Mouse (Mus musculus) kidney, embryonic 15.5 days (tissue): ENCODE measurements around the gene Elk3. TPM values are rescaled to one million over a fixed set of nuclear protein-coding genes. Genes with fewer than 3 reads are reported as not detected.
A peak's percentile ranks its signal among the peaks of the same experiment; 100 is the strongest.

Experiments used
- ATAC-seq: fragments of 200-750 bp; cut with Nextera tagmentation; replicated peaks from 2 replicates; pipeline ENCODE4 v1.8.0; 2017; ENCODE audit warnings: moderate TSS enrichment; ENCODE audit not compliant: low FRiP score
- H3K27ac ChIP-seq: fragments of 300-500 bp; sonication (generic); 2 replicates; pipeline ENCODE4 v1.5.1; 2015; ENCODE audit warnings: mild to moderate bottlenecking, inconsistent platforms
- H3K27me3 ChIP-seq: fragments of 300-500 bp; sonication (generic); 2 replicates; pipeline ENCODE4 v1.6.1; 2015; ENCODE audit warnings: inconsistent platforms
- H3K36me3 ChIP-seq: fragments of 300-500 bp; sonication (generic); 2 replicates; pipeline ENCODE4 v1.6.1; 2015; ENCODE audit warnings: inconsistent platforms
- H3K4me1 ChIP-seq: fragments of 300-500 bp; sonication (generic); 2 replicates; pipeline ENCODE4 v1.6.1; 2015; ENCODE audit warnings: inconsistent platforms
- H3K4me2 ChIP-seq: fragments of 300-500 bp; sonication (generic); 2 replicates; pipeline ENCODE4 v1.6.1; 2015; ENCODE audit warnings: moderate library complexity, mild to moderate bottlenecking, inconsistent platforms
- H3K4me3 ChIP-seq: fragments of 300-500 bp; sonication (generic); replicated peaks from 2 replicates; pipeline ENCODE4 v1.5.1; 2015; ENCODE audit warnings: mild to moderate bottlenecking, inconsistent platforms
- H3K9ac ChIP-seq: fragments of 300-500 bp; sonication (generic); 2 replicates; pipeline ENCODE4 v1.6.1; 2015; ENCODE audit warnings: mild to moderate bottlenecking, inconsistent platforms
- H3K9me3 ChIP-seq: fragments of 300-500 bp; sonication (generic); replicated peaks from 2 replicates; pipeline ENCODE4 v1.6.1; 2016; ENCODE audit warnings: inconsistent platforms
- WGBS: fragments of 180-500 bp; shearing (Covaris S2); methylation state at CpG from one replicate; pipeline ENCODE4 v1.1.7; 2015; ENCODE audit warnings: mixed read lengths; 5-methylcytosine and 5-hydroxymethylcytosine counted together
- polyA plus RNA-seq: library from polyadenylated mRNA; unstranded; fragments of >200 nt; fragmentation: Nextera tagmentation; extraction: Ambion mirVana; gene quantifications from 2 replicates; pipeline ENCODE4 v1.2.1, GENCODE M21; 2015

Gene Elk3
- polyA plus RNA-seq, 1 experiment from 2014 or later = 41.9 TPM

GRCm38 (mm10) chr10:93327187-93327586, 16.3 kb upstream of the Elk3 start:
- no peak overlapping the region for H3K9ac ChIP-seq
- H3K4me2 ChIP-seq = no peak overlapping the region
- H3K27me3 ChIP-seq = no peaks in the 10 kb centered on the region
- no peaks in the 10 kb centered on the region for H3K36me3 ChIP-seq
- no peak for ATAC-seq
- H3K27ac ChIP-seq = no peak overlapping the region
- no peak overlapping the region for H3K4me3 ChIP-seq
- H3K9me3 ChIP-seq = no peaks in the 10 kb centered on the region
- H3K4me1 ChIP-seq = peaks cover 23% of the 10 kb centered on the region
- 80% methylated on average over 6 of the region's 6 CpGs for WGBS

GRCm38 (mm10) chr10:93326741-93327100, 15.8 kb upstream of the Elk3 start:
- H3K4me1 ChIP-seq = peaks cover 20% of the 10 kb centered on the region
- 75% methylated on average over 8 of the region's 8 CpGs for WGBS
- ATAC-seq = no peak; the same call in 1 of the 2 replicates
- no peak overlapping the region for H3K9ac ChIP-seq
- no peak overlapping the region for H3K4me2 ChIP-seq
- no peaks in the 10 kb centered on the region for H3K36me3 ChIP-seq
- no peak overlapping the region for H3K4me3 ChIP-seq
- H3K9me3 ChIP-seq = no peaks in the 10 kb centered on the region
- H3K27ac ChIP-seq = peak overlapping the region; percentile 70; the same call in 1 of the 2 replicates
- H3K27me3 ChIP-seq = no peaks in the 10 kb centered on the region

- ATAC-seq = peak; percentile 62; the same call in 1 of the 2 replicates
- no peak overlapping the region for H3K4me3 ChIP-seq
- peaks cover 20% of the 10 kb centered on the region for H3K4me1 ChIP-seq
- H3K9ac ChIP-seq = no peak overlapping the region
- H3K36me3 ChIP-seq = no peaks in the 10 kb centered on the region
- no peak overlapping the region for H3K4me2 ChIP-seq
- no peaks in the 10 kb centered on the region for H3K9me3 ChIP-seq
- no peaks in the 10 kb centered on the region for H3K27me3 ChIP-seq
- 57% methylated on average over 12 of the region's 12 CpGs for WGBS
- peak overlapping the region; percentile 70 for H3K27ac ChIP-seq
These were observed 15.1 kb upstream of the Elk3 start for GRCm38 (mm10) chr10:93325804-93326740.

GRCm38 (mm10) chr10:93325369-93325768, 14.4 kb upstream of the Elk3 start:
- H3K9me3 ChIP-seq = no peaks in the 10 kb centered on the region
- no peak for ATAC-seq
- 31% methylated on average over 3 of the region's 3 CpGs for WGBS

GRCm38 (mm10) chr10:93324438-93324837, 13.5 kb upstream of the Elk3 start:
- H3K4me3 ChIP-seq = no peak overlapping the region
- H3K36me3 ChIP-seq = no peaks in the 10 kb centered on the region
- WGBS = 92% methylated on average over 2 of the region's 2 CpGs
- no peak overlapping the region for H3K27ac ChIP-seq
- ATAC-seq = no peak
- no peak overlapping the region for H3K4me2 ChIP-seq
- H3K9me3 ChIP-seq = no peaks in the 10 kb centered on the region
- H3K4me1 ChIP-seq = peaks cover 20% of the 10 kb centered on the region
- H3K27me3 ChIP-seq = no peaks in the 10 kb centered on the region
- no peak overlapping the region for H3K9ac ChIP-seq

More at GRCm38 (mm10) chr10:93325369-93325768, 14.4 kb upstream of the Elk3 start:
- peaks cover 20% of the 10 kb centered on the region for H3K4me1 ChIP-seq
- peak overlapping the region; percentile 70 for H3K27ac ChIP-seq
- no peaks in the 10 kb centered on the region for H3K27me3 ChIP-seq
- H3K4me3 ChIP-seq = no peak overlapping the region
- H3K4me2 ChIP-seq = no peak overlapping the region
- H3K9ac ChIP-seq = no peak overlapping the region
- no peaks in the 10 kb centered on the region for H3K36me3 ChIP-seq

GRCm38 (mm10) chr10:93323659-93324058, 12.7 kb upstream of the Elk3 start:
- ATAC-seq = no peak
- 92% methylated on average over 2 of the region's 2 CpGs for WGBS
- H3K36me3 ChIP-seq = no peaks in the 10 kb centered on the region
- no peak overlapping the region for H3K4me3 ChIP-seq
- no peaks in the 10 kb centered on the region for H3K9me3 ChIP-seq
- H3K4me2 ChIP-seq = no peak overlapping the region
- peaks cover 20% of the 10 kb centered on the region for H3K4me1 ChIP-seq
- no peak overlapping the region for H3K9ac ChIP-seq
- H3K27me3 ChIP-seq = no peaks in the 10 kb centered on the region
- H3K27ac ChIP-seq = no peak overlapping the region

GRCm38 (mm10) chr10:93321763-93322162, 10.8 kb upstream of the Elk3 start:
- Histone ChIP-seq H3K4me3 (no peak overlapping the region), H3K9me3 (no peaks in the 10 kb centered on the region), H3K4me2 (no peak overlapping the region), H3K27me3 (no peaks in the 10 kb centered on the region), H3K36me3 (no peaks in the 10 kb centered on the region), H3K4me1 (peaks cover 16% of the 10 kb centered on the region), H3K9ac (no peak overlapping the region), H3K27ac (no peak overlapping the region)
- ATAC-seq = no peak

GRCm38 (mm10) chr10:93320148-93320547, 9.2 kb upstream of the Elk3 start:
- Histone ChIP-seq H3K9me3 (no peaks in the 10 kb centered on the region), H3K4me3 (no peak overlapping the region), H3K4me1 (peaks cover 3% of the 10 kb centered on the region; the same call in 1 of the 2 replicates), H3K9ac (no peak overlapping the region), H3K27ac (no peak overlapping the region), H3K27me3 (no peaks in the 10 kb centered on the region), H3K36me3 (no peaks in the 10 kb centered on the region), H3K4me2 (no peak overlapping the region)
- 73% methylated on average over 4 of the region's 4 CpGs for WGBS
- no peak for ATAC-seq

GRCm38 (mm10) chr10:93319526-93320063, 8.7 kb upstream of the Elk3 start:
- H3K4me3 ChIP-seq = no peak overlapping the region
- H3K27ac ChIP-seq = no peak overlapping the region
- no peaks in the 10 kb centered on the region for H3K9me3 ChIP-seq
- 56% methylated on average over 7 of the region's 7 CpGs for WGBS
- H3K27me3 ChIP-seq = no peaks in the 10 kb centered on the region
- no peak overlapping the region for H3K4me2 ChIP-seq
- H3K4me1 ChIP-seq = no peaks in the 10 kb centered on the region
- H3K36me3 ChIP-seq = no peaks in the 10 kb centered on the region
- no peak for ATAC-seq
- no peak overlapping the region for H3K9ac ChIP-seq

- Histone ChIP-seq H3K36me3 (no peaks in the 10 kb centered on the region), H3K9me3 (no peaks in the 10 kb centered on the region), H3K27ac (0 out of 2 replicates have a peak overlapping the region, but pooled peaks have one; percentile 24), H3K9ac (no peak overlapping the region), H3K27me3 (no peaks in the 10 kb centered on the region), H3K4me1 (peaks cover 5% of the 10 kb centered on the region), H3K4me3 (no peak overlapping the region), H3K4me2 (no peak overlapping the region)
- no peak for ATAC-seq
- 50% methylated on average over 6 of the region's 6 CpGs for WGBS
These were observed 6.0 kb upstream of the Elk3 start for GRCm38 (mm10) chr10:93316909-93317308.

- H3K9me3 ChIP-seq = no peaks in the 10 kb centered on the region
- H3K27me3 ChIP-seq = no peaks in the 10 kb centered on the region
- ATAC-seq = peak; percentile 47
- H3K4me2 ChIP-seq = peak overlapping the region; percentile 80
- H3K27ac ChIP-seq = peak overlapping the region; percentile 96
- peak overlapping the region; percentile 63; the same call in 1 of the 2 replicates for H3K9ac ChIP-seq
- peak overlapping the region; percentile 82 for H3K4me3 ChIP-seq
- peaks cover 21% of the 10 kb centered on the region for H3K4me1 ChIP-seq
- H3K36me3 ChIP-seq = no peaks in the 10 kb centered on the region
- 10% methylated on average over 4 of the region's 4 CpGs for WGBS
These were observed 641 bp upstream of the Elk3 start for GRCm38 (mm10) chr10:93311576-93311975.

GRCm38 (mm10) chr10:93309934-93310621, 857 bp downstream of the Elk3 start:
- WGBS = under 1% methylated on average over 43 of the region's 43 CpGs
- no peaks in the 10 kb centered on the region for H3K27me3 ChIP-seq
- no peaks in the 10 kb centered on the region for H3K36me3 ChIP-seq
- H3K4me3 ChIP-seq = peak overlapping the region; percentile 82
- H3K4me2 ChIP-seq = peak overlapping the region; percentile 80
- peaks cover 28% of the 10 kb centered on the region for H3K4me1 ChIP-seq
- H3K9me3 ChIP-seq = no peaks in the 10 kb centered on the region
- peak overlapping the region; percentile 63 for H3K9ac ChIP-seq
- peak overlapping the region; percentile 96 for H3K27ac ChIP-seq
- ATAC-seq = peak; percentile 36
